ENCODE assay signal across 8 mouse cellular contexts in genomic region chr17:21422664-21423599, GRCm38 (mm10). TPM values are rescaled to one million over a fixed set of nuclear protein-coding genes. Genes with fewer than 3 reads are reported as not detected.
DNase-seq lines count a peak whose midpoint lies in the region; ATAC-seq and TF ChIP-seq lines count a peak whose summit lies in the region.

TSS of gene Zfp54 (plus strand) at chr17:21423227.

- peak; percentile 98 for ATAC-seq in frontal cortex, adult (ENCODE audit: low TSS enrichment)
- peak; percentile 98 for ATAC-seq in hindbrain, embryonic 11.5 days (ENCODE audit: low FRiP score)
- peak; percentile 100 for ATAC-seq in lung, embryonic 16.5 days (ENCODE audit: low read depth)

- H3K9me3 ChIP-seq in hindbrain, embryonic 11.5 days (ENCODE audit: control insufficient read depth, low read length) = no peaks in the 10 kb centered on the region
- H3K9me3 ChIP-seq in lung, embryonic 16.5 days (ENCODE audit: control insufficient read depth, low read length) = no peaks in the 10 kb centered on the region

- H3K27ac ChIP-seq in hindbrain, embryonic 11.5 days (ENCODE audit: low read depth, low read length) = no peak within 1 kb of the TSS
- peak within 1 kb of the TSS; percentile 91 for H3K27ac ChIP-seq in lung, embryonic 16.5 days (ENCODE audit: low read length)
- peak within 1 kb of the TSS; percentile 96 for H3K27ac ChIP-seq in thymus, adult 2 months (ENCODE audit: control insufficient read depth, insufficient read depth, low read length)

- H3K4me1 ChIP-seq in hindbrain, embryonic 11.5 days (replicated peaks; ENCODE audit: control insufficient read depth, insufficient read depth, low read length) = no peaks in the 10 kb centered on the region
- 0 out of 2 replicates have a peak, but pooled peaks cover 2% of the 10 kb centered on the region for H3K4me1 ChIP-seq in lung, embryonic 16.5 days (replicated peaks; ENCODE audit: control insufficient read depth, insufficient read depth, low read length)
- no peaks in the 10 kb centered on the region for H3K4me1 ChIP-seq in thymus, adult 2 months (replicated peaks; ENCODE audit: control insufficient read depth, insufficient read depth, low read length)

- no peak for TF ChIP-seq CTCF in thymus, adult 2 months (IDR thresholded peaks at IDR 0.05; ENCODE audit: borderline replicate concordance, control insufficient read depth, extremely low read depth, insufficient read depth, low read length, poor library complexity)

- DNase-seq in NIH3T3 (ENCODE audit: low read depth) = peak; percentile 86
- peak; percentile 63 for DNase-seq in cerebellum, adult 9-10 months
- DNase-seq in hindbrain, embryonic 11.5 days (ENCODE audit: low spot score) = peak; percentile 64
- DNase-seq in layer of hippocampus, adult 9-11 months = peak; percentile 14
- DNase-seq in ovary, adult 18-20 months (ENCODE audit: low spot score) = peak; percentile 47
- peak; percentile 81 for DNase-seq in thymus, adult 2 months

- no peaks in the 10 kb centered on the region for H3K27me3 ChIP-seq in hindbrain, embryonic 11.5 days (ENCODE audit: control insufficient read depth, insufficient read depth, low read length)
- no peaks in the 10 kb centered on the region for H3K27me3 ChIP-seq in lung, embryonic 16.5 days (ENCODE audit: control insufficient read depth, insufficient read depth, low read depth, low read length)
- H3K27me3 ChIP-seq in thymus, adult 2 months (ENCODE audit: control insufficient read depth, insufficient read depth, low read length) = no peaks in the 10 kb centered on the region

- peak within 1 kb of the TSS; percentile 82 for H3K4me2 ChIP-seq in hindbrain, embryonic 11.5 days (replicated peaks; ENCODE audit: low read depth, low read length)
- peak within 1 kb of the TSS; percentile 92 for H3K4me2 ChIP-seq in lung, embryonic 16.5 days (ENCODE audit: low read depth, low read length)

- WGBS in hindbrain, embryonic 11.5 days = 1% methylated on average over 22 of the region's 22 CpGs
- WGBS in lung, embryonic 16.5 days = under 1% methylated on average over 22 of the region's 22 CpGs
- WGBS in thymus, adult 2 months = under 1% methylated on average over 22 of the region's 22 CpGs

- H3K9ac ChIP-seq in hindbrain, embryonic 11.5 days (ENCODE audit: low read depth, low read length) = peak within 1 kb of the TSS; percentile 49
- H3K9ac ChIP-seq in lung, embryonic 16.5 days (ENCODE audit: low read length) = peak within 1 kb of the TSS; percentile 75

- no peaks in the 10 kb centered on the region for H3K36me3 ChIP-seq in hindbrain, embryonic 11.5 days (ENCODE audit: control insufficient read depth, insufficient read depth, low read length)
- H3K36me3 ChIP-seq in lung, embryonic 16.5 days (ENCODE audit: control insufficient read depth, insufficient read depth, low read length) = no peaks in the 10 kb centered on the region
- no peaks in the 10 kb centered on the region for H3K36me3 ChIP-seq in thymus, adult 2 months (ENCODE audit: control insufficient read depth, insufficient read depth, low read length)

- H3K4me3 ChIP-seq in hindbrain, embryonic 11.5 days (ENCODE audit: low read depth, low read length) = peak within 1 kb of the TSS; percentile 42
- H3K4me3 ChIP-seq in lung, embryonic 16.5 days (ENCODE audit: low read length) = peak within 1 kb of the TSS; percentile 55
- peak within 1 kb of the TSS; percentile 82 for H3K4me3 ChIP-seq in thymus, adult 2 months (ENCODE audit: control insufficient read depth, insufficient read depth, low read length)

- peak; percentile 34; the same call in 1 of the 2 replicates for TF ChIP-seq POLR2A in thymus, adult 2 months (IDR thresholded peaks at IDR 0.05; ENCODE audit: control insufficient read depth, extremely low read depth, insufficient read depth, low read length, poor library complexity)

RNA-seq across cellular contexts. Expression of gene Zfp54, which starts in this region (rescaled TPM):
- polyA plus RNA-seq in hindbrain, embryonic 11.5 days (2014; fragmentation: Nextera tagmentation; extraction: Ambion mirVana) = 2.9 and 3.8 TPM in 2 replicates
- polyA plus RNA-seq in lung, embryonic 16.5 days (2015; fragmentation: Nextera tagmentation; extraction: Ambion mirVana) = 6.9 and 8.8 TPM in 2 replicates
- 1.4 and 2.0 TPM in 2 replicates for polyA plus RNA-seq in thymus, adult 2 months (2012; rRNA removed)

Comparison
In these comparisons a context has a peak if more than half of its experiments do, and no peak if none do; other contexts are left out.
1. DNase-seq: peak in every context shown above with its lines; median percentile 86 in NIH3T3; 81 in thymus, adult 2 months; 64 in hindbrain, embryonic 11.5 days; 63 in cerebellum, adult 9-10 months; 47 in ovary, adult 18-20 months; 14 in layer of hippocampus, adult 9-11 months.